Mouse (Mus musculus) layer of hippocampus, postnatal 10 days (tissue): ENCODE measurements around the gene Ktn1. TPM values are rescaled to one million over a fixed set of nuclear protein-coding genes. Genes with fewer than 3 reads are reported as not detected.

Experiments used
- DNase-seq, 2 experiments: peaks; one replicate each; pipeline ENCODE4 v3.0.0; 2021; ENCODE audit warnings: low spot score in 2 of 2
- total RNA-seq, 2 experiments: library from RNA; stranded (reverse); gene quantifications; 2 replicates each; pipeline ENCODE4 v1.2.3; 2021

Gene Ktn1
- total RNA-seq, 2 experiments from 2014 or later = 99.1 to 101 TPM

DNA sequence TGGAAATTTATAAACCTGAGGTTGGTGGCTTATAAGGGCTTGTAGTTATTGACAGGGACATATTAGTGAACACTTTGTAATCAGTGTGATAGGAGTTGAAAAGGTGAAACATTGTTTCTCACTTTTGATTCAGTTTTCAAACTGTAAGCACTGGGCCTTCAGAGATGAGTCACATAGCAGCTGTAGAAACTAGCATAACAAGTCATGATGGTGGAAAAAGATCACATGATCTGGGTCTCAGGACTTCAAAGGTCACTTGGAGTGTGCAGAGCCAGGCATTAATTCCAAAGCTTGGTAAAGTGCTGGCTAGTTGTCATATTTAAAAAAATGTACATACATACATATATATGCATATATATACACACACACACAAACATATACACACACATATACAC is 16.2 kb downstream of the Ktn1 start:
- DNase-seq = no peak

- no peak for DNase-seq
These were observed 17.0 kb downstream of the Ktn1 start for GRCm38 (mm10) chr14:47665061-47665778.

DNA sequence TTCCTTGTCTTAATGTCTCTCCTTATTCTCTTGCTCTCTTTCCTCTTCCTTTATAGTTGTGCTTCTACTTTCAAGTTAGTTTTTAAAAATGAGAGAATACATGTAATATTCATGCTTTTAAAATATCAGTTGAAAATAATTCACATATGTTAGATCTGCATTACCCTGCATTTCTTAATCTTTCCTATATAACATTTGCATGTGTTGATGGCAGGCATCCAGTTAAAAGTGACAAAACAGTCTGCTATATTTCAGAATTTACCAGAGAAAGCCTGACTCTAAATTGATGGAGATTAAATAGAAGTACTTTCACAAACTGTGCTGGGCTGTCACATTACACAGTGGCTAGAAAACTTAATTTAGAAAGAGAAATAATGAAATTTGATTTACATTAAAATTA is 19.8 kb downstream of the Ktn1 start:
- no peak for DNase-seq

DNA sequence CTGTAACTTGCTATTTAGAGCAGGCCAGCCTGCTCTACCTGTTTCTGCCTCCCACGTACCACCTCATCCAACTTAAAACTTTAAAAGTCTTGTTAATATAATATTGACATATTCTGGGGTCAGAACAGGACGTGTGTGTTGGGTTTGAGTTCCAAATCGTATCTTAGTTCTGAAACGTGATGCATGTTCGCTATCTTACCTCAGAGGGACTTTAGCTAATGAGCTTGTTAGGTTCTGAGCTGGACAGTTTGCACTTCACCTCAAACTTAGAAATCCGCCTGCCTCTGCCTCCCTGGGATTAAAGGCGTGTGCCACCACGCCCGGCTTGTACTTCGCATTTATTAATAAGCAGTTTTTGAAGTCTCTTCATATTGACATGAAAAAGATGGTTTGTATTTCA is 34.6 kb downstream of the Ktn1 start:
- DNase-seq = no peak

DNA sequence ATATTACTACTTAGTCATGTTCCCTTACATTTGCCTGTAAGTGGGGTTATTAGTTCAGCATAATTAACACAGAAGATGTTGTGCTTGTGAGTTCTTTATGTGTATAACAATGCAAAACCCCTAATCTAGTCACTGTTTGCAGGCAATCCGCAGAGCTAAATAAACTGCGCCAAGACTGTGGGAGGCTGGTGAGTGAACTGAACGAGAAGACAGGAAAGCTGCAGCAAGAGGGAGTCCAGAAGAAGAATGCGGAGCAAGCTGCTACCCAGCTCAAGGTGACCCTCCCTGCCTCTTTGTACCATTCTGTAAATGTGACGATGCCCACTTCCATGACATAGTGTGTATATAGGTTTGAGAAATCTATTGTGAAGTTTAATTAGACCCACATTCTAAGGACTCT is 36.3 kb downstream of the Ktn1 start:
- DNase-seq = no peak

DNA sequence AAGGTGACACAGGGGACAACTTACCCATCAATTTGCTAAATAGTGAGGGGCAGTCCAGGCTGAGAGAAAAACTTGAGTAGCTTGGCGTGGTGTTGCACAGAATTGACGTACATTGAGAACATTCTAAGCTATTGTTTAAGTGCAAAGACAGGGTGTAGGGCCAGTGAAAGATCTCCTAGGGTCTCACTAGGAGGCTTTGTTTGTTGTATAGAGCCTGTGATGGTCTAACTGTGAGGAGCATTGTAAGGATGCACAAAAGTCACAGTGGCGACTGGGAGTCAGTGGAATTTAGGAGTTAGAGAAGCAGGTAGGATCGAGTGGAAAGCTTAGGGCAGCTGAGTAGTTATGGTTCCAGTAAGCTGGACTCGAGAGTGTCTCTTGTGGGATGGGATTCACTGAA is 50.9 kb downstream of the Ktn1 start:
- no peak for DNase-seq

- no peak for DNase-seq
These were observed 61.3 kb downstream of the Ktn1 start for GRCm38 (mm10) chr14:47709546-47709945.

GRCm38 (mm10) chr14:47715771-47716170 is 67.5 kb downstream of the Ktn1 start:
- DNase-seq = no peak

- DNase-seq = no peak
These were observed 69.8 kb downstream of the Ktn1 start for GRCm38 (mm10) chr14:47717916-47718606.

GRCm38 (mm10) chr14:47720023-47720422 is 71.8 kb downstream of the Ktn1 start:
- DNase-seq = no peak

DNA sequence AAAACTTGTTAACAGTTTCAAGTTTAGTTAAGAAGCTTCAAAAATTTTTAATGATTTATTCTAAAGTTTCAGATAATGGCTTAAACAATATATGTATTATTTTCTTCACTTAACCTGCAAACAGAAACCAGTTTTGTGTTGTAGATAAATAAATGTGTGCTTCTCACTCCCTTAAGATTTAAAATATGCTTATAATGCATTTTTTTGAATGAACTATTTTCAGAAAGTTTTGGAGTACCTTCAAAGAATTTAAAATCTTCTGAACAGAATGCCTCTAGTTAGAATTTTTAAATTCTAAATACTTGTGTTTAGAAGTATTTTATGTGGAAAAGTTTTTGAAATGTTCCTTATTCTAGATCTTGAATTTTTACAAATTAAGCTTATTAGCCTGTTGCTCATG is 74.8 kb downstream of the Ktn1 start:
- DNase-seq = no peak

GRCm38 (mm10) chr14:47728594-47728993 is 80.3 kb downstream of the Ktn1 start:
- no peak for DNase-seq

DNA sequence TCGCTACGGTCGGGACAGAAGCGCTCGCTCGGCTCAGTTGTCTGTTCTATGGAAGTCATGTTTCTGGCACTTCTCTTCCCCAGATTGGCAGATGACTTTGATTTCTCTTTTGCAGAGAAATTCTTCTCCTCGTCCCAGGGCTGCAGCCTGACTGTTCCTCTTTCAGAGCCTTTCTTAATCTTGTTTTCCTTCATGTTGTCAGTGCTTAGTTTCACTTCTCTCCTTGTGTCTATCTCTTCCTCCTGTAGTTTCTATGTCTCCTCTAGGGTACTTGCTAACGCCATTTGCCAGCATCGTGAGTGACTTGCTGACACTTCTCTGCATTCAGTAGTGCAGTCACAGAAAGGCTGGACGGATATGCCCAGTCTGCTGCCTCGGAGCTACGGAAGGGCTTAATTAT is 87.1 kb downstream of the Ktn1 start:
- DNase-seq = no peak

DNA sequence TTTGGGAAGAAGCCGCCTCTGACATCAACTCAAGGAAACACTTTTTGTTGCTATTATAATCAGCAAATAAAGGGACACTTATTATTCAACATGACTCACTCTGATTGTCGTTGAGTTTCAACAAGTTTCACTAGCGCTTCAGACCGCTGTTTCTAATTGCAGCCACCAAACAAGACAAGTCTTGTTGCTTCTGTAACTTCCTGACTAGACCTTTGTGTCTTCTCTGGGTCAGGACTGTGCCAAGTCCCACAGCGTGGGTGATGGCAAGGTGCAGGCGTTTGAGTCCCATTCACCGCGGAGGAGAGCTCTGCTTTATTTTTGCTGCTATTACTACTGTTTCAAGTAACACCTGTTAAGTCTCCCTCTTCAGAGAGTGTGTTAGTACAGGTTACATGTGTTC is 88.2 kb downstream of the Ktn1 start:
- no peak for DNase-seq

DNA sequence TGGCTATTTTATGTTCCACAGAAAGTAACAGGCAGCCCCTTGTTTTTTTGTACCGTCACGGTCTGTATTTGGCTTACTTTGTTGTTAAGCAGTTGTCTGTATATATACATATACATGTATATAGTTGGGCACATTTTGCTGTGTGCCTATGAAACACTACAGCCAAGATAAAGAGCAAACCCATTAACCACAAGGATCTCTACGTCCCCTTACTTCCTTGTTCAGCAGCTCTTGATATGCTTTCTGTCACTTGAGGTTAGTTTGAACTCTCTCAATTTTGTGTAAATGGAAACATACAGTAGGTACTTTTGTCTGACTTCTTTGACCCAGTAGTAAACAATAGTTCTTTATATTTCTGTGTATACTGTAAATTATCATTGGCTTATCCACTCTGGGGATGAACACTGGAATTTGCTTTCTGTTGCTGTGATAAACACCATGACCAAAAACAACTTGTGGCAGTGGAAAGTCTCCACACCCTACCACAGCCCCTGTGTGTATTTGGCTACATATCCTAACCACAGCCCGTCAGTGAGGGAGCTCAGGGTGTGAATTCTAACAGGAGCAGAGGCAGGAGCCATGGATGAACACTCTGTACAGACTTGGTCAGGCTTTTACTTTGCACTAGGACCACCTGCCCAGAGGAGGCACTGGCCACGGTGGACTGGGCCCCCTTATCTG is 92.2 kb downstream of the Ktn1 start:
- no peak for DNase-seq

GRCm38 (mm10) chr14:47741046-47741445 is 92.8 kb downstream of the Ktn1 start:
- DNase-seq = no peak

DNA sequence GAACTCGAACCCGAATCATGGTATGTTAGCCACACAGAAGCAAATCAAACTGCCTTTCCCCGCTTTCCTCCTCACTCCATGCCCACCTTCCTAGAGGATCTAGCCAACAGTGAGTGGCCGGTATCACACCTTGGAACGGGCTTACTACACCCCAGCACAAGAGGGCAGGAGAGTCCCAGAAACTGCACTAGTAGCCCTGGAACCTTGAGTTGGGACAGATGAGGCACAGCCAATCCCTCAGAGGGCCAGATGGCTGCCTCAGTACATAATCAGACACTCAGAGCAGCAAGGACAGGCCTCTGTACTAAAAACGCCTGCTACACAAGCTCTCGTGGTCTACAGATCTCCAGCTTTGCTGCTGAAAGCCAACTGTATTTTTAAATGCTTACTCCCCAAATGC is 94.4 kb downstream of the Ktn1 start:
- no peak for DNase-seq

DNA sequence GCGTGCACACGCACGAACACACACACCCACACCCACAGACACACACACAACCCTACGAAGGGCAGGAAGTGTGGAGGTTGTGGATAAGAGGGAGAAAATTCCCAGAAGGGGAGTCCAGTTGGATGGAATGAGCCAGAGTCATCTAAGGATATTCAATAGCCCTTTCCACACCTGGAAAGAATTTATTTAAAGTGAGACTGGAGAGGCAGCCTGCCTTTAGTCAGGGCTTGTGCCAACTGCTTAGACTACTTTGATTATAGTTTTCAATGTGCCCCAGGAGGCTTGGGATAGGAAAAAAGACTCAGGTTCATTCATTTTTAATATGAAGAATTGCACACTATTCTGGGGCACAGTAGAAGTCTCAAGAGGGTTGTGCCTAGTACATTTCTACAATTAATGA is 96.8 kb downstream of the Ktn1 start:
- DNase-seq = no peak

DNA sequence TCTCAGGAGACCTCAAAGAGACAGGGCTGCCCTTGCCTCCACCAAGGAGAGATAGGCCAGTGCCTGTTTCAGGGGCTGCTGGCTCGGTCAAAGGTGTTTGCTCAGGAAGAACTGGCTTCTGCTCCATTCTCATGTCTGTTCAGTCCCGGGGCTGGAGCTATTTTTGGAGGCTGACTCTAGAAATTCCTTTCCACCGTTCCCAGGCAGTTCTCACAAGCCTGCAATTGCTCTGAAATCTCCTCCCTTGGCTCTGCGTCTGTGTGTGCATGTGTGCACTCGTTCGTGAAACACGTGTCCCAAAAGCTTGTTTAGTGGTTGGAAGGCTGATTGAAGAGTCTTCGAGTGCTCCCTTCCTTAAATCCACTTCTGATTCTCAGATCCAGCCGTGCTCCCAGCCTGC is 99.3 kb downstream of the Ktn1 start:
- no peak for DNase-seq

- no peak for DNase-seq
These were observed 100.5 kb downstream of the Ktn1 start for GRCm38 (mm10) chr14:47748714-47749113.

DNA sequence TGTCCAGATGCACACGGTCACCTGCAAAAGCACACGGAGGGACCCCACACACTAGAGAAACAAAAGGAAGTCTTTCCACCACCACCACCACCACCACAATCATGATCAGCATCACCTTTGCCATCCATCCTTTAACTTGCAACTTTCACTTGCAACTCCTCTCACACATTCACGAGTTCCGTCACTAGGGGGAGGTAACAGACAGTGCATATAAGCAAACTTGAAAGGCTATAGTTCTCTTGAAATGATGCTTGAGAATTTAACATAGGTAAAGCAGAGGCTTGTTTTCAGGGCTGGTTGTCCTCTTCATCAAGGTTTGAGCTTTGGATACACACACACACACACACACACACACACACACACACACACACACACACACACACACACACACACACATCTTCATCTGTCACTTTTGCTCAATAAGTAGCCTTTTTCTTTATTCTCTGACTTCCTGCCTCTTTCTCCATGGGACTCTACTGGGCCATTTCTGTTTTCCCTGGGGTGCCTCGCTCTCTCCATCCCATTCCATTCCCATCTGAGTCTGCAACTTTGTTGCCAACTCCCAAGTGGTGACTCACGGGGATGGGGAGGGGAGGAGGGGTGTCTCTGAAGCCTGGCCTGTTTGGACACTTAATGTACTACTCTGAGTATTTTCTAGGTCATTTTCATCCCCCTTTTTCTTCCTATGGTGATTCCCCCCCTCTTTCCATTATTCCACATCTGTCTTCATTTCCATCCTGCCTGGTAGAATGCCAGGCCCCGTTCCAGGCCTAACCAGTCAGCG is 103.4 kb downstream of the Ktn1 start:
- DNase-seq = peak; percentile 72 to 77

- no peak for DNase-seq
These were observed 105.3 kb downstream of the Ktn1 start for GRCm38 (mm10) chr14:47753561-47753960.
